Mouse (Mus musculus) spleen, postnatal 10 days (tissue): ENCODE results near the gene Tanc1.

Source experiments
- DNase-seq, 2 experiments: peaks; one replicate each; pipeline ENCODE4 v3.0.0; 2021 to 2022; ENCODE audit warnings: low spot score in 2 of 2

Gene Tanc1

GRCm38 (mm10) chr2:59714992-59715391 lies 103.2 kb downstream of the Tanc1 start:
- no peak for DNase-seq

- DNase-seq = no peak
These were observed 104.6 kb downstream of the Tanc1 start for GRCm38 (mm10) chr2:59716461-59716860.

- no peak for DNase-seq
These were observed 106.0 kb downstream of the Tanc1 start for GRCm38 (mm10) chr2:59717746-59718294.

GRCm38 (mm10) chr2:59718601-59719416 lies 107.0 kb downstream of the Tanc1 start:
- DNase-seq = no peak

DNA sequence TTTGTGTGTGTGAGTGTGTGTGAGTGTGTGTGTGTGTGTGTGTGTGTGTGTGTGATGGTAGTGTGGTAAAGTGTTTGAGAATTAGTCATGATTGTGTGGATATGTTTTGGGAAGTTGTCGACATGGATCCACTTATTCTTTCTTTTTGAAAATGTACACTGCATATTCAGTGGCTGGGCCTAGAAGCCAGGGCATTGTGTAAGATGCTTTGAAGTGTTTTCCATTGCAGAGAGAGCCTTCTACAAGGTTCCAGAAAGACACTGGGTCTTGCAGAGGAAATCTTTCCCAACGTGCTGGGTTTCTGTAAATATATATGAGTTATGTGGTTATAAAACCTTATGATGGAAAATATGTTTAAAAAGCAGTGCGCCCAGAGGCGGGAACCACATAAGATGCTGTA lies 108.0 kb downstream of the Tanc1 start:
- no peak for DNase-seq

- no peak for DNase-seq
These were observed 109.3 kb downstream of the Tanc1 start for GRCm38 (mm10) chr2:59721119-59721518.

GRCm38 (mm10) chr2:59721758-59722157 lies 109.9 kb downstream of the Tanc1 start:
- no peak for DNase-seq

DNA sequence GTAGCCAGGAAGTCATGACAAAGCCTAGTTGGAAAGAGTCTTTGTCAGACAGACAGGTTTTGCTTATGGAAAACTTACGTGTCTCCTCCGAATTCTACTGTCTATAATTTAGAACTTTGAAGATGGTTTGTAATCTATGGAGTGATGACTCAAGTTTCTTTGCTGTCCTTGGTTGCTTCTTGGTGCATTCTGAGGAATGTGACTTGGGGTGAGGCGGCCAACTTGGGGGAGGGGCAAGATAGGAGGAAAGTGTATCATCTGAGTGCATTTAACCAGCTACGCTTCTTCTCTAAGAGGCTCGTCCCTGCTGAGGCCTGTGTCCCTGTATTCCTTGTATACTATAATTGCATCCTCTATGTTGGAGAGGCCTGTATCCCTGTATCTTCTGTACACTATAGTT lies 111.5 kb downstream of the Tanc1 start:
- DNase-seq = no peak

DNA sequence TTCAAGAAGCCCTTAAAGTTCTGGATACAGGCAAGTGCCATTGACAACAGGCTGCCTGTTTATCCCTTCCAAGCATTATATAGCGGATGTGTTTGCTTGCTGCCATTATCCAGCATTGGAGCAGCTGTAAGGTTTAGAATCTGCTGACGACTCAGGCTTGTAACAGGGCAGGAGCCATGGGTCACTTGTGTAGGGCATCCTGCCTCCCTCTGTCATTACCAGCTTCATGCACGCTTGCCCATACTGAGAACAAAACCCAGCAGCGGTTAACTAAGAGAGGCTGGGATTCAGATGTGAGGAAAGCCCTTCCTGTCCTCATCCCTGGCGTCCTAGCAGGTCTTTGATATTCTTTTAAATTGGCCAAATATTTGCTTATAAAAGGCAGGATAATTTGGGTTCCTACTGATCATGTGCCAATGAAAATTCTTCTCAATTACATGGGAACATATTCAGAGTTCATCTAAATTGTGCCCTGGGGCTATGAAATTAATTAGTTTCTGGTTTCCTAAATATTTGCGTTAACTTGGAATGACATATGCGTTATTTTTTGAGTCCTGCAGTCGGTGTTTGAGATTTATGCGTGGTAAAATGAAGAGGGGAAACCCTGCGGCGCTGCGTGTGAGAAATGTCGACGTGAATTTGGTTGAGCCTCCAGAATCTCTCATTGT lies 113.8 kb downstream of the Tanc1 start:
- no peak for DNase-seq

DNA sequence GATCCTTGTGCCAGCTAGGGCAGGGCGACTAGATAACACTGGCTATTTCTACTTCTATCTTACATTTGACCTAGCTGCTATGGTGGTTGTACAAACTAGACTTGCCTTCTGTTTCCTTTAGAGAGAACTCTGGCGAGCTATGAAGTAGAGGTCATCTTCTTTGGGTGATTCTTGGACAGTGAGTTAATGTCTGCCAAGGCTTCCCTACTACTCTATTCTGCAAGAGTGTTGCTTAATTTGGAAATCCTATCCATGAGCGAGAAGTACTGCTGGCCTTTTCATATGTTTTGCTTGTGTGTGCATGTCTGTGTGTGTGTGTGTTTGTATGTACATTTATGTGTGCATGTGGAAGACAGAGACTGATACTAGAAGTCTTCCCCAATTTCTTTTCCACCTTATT lies 120.0 kb downstream of the Tanc1 start:
- no peak for DNase-seq

- no peak for DNase-seq
These were observed 121.6 kb downstream of the Tanc1 start for GRCm38 (mm10) chr2:59733410-59733809.

DNA sequence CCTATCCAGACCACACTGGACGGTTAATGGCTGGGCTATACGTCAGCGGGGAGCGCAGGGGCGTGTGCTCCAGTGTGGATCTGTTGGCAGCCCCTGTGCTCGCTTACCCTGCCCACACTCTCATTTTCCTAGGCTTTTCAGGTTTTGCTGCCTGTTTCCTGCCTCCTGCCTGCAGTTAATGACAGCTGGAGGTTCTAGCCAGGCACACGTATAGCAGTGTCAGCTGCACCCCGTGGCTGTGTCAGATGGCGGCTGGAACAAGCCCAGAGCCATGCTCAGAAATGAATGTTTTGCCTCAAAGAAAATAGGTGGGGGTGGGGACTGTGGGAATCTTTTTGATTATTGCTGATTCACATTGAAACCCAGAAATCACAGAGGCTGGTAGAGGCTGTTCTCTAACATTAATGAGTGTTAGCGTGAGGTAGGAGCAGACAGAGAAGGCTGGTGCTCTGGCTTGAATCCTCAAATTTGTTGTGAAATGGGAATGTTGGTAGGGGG lies 124.6 kb downstream of the Tanc1 start:
- no peak for DNase-seq

DNA sequence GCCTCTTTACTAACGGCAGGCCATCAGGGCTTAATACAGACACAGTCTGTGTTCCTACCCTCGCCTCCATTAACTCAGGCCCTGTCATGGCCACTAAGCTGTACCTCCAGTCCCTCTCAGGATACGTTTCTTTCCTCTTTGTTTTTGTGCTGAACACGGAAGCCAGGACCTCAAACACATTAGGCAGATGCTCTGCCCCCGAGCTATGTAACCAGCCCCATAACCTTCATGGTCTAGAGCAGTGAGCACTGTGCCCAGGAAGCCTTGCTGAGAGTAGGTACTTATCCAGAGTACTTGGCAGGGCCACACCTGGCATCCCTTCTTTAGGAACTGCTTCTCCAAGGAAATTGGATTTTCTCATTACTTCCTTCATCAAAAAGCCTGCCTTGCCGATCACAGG lies 125.5 kb downstream of the Tanc1 start:
- no peak for DNase-seq

DNA sequence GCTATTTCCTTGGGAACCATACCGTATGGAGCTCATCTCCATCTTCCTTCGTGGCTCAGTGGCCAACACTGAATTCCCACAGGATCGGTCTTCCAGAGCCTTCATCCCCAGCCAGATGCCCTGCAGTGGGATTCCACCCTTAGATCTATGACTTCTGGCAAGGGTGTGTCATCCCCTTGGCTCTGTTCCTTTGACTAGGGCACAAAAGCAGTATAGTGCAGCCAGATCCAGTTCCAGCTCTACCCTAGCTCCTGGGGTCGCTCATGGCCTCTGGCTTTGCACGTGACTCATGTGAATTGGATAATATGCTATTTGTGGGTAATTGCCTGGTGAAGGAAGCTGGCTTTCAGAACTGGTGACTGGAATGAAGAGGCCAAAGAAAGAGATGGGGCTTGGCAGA lies 126.5 kb downstream of the Tanc1 start:
- no peak for DNase-seq

- DNase-seq = no peak
These were observed 127.2 kb downstream of the Tanc1 start for GRCm38 (mm10) chr2:59739036-59739435.

GRCm38 (mm10) chr2:59742500-59743116 lies 130.8 kb downstream of the Tanc1 start:
- DNase-seq = no peak

GRCm38 (mm10) chr2:59745428-59745827 lies 133.6 kb downstream of the Tanc1 start:
- DNase-seq = peak in 1 of 2 experiments; percentile 54

- peak in 1 of 2 experiments; percentile 18 for DNase-seq
These were observed 134.2 kb downstream of the Tanc1 start for GRCm38 (mm10) chr2:59746070-59746469.

DNA sequence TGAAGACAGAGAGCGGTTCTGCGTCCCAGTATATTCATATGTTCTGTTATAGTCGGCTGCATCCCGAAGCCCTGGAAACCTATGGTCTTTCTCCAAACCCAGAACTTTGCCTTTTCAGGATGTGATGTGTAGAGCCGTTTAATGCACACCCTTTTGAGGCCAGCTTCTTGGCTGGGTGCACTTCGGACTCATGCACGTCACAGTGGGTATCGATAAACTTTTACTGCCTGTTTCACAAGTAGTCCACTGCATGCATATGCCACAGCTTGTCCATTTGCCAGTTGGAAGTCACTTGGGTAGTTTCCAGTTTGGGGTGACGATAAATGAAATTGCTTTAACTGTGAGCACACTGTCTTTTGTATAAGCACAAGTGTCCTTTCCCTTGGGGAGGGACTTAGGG lies 135.9 kb downstream of the Tanc1 start:
- no peak for DNase-seq

GRCm38 (mm10) chr2:59749371-59749770 lies 137.5 kb downstream of the Tanc1 start:
- DNase-seq = no peak

GRCm38 (mm10) chr2:59751172-59751571 lies 139.3 kb downstream of the Tanc1 start:
- DNase-seq = no peak

- DNase-seq = no peak
These were observed 140.3 kb downstream of the Tanc1 start for GRCm38 (mm10) chr2:59752148-59752547.
